Mouse (Mus musculus) intestine, embryonic 14.5 days (tissue): Measurements from ENCODE around the gene 4931440F15Rik. TPM values are rescaled to one million over a fixed set of nuclear protein-coding genes. Genes with fewer than 3 reads are reported as not detected.

Experiments
- ATAC-seq: fragments of 200-750 bp; cut with Nextera tagmentation; replicated peaks from 2 replicates; pipeline ENCODE4 v1.8.0; 2017; ENCODE audit warnings: low read depth, moderate number of reproducible peaks, moderate TSS enrichment, moderate library complexity; ENCODE audit not compliant: low FRiP score, low TSS enrichment
- DNase-seq: peaks from one replicate; pipeline ENCODE4 v3.0.0-alpha.2; 2018; ENCODE audit warnings: low spot score
- H3K27ac ChIP-seq: fragments of 300-500 bp; sonication (generic); 2 replicates; pipeline ENCODE4 v1.5.1; 2014; ENCODE audit warnings: low read depth, mild to moderate bottlenecking, control low read depth
- H3K27me3 ChIP-seq: fragments of 300-500 bp; sonication (generic); replicated peaks from 2 replicates; pipeline ENCODE4 v1.6.1; 2014; ENCODE audit warnings: low read length, control low read depth; ENCODE audit not compliant: control insufficient read depth, insufficient read depth
- H3K36me3 ChIP-seq: fragments of 300-500 bp; sonication (generic); 2 replicates; pipeline ENCODE4 v1.6.1; 2014; ENCODE audit warnings: low read length, control low read depth; ENCODE audit not compliant: control insufficient read depth, insufficient read depth
- H3K4me1 ChIP-seq: fragments of 300-500 bp; sonication (generic); replicated peaks from 2 replicates; pipeline ENCODE4 v1.6.1; 2014; ENCODE audit warnings: low read length, control low read depth, mixed read lengths; ENCODE audit not compliant: control insufficient read depth, insufficient read depth
- H3K4me2 ChIP-seq: fragments of 300-500 bp; sonication (generic); 2 replicates; pipeline ENCODE4 v1.6.1; 2014; ENCODE audit warnings: low read length
- H3K4me3 ChIP-seq: fragments of 300-500 bp; sonication (generic); 2 replicates; pipeline ENCODE4 v1.5.1; 2014; ENCODE audit warnings: low read depth, low read length, control low read depth, mixed read lengths
- H3K9ac ChIP-seq: fragments of 300-500 bp; sonication (generic); 2 replicates; pipeline ENCODE4 v1.6.1; 2014; ENCODE audit warnings: mild to moderate bottlenecking, low read length
- H3K9me3 ChIP-seq: fragments of 300-500 bp; sonication (generic); 2 replicates; pipeline ENCODE4 v1.6.1; 2016; ENCODE audit warnings: low read length, control low read depth; ENCODE audit not compliant: control insufficient read depth
- WGBS: fragments of 180-500 bp; shearing (Covaris S2); extraction: QIAGEN DNeasy Blood & Tissue Kit; methylation state at CpG from one replicate; pipeline ENCODE4 v1.1.7; 2014; 5-methylcytosine and 5-hydroxymethylcytosine counted together
- polyA plus RNA-seq: library from polyadenylated mRNA; unstranded; fragments of >200 nt; fragmentation: Nextera tagmentation; extraction: Ambion mirVana; gene quantifications from 2 replicates; pipeline ENCODE4 v1.2.1, GENCODE M21; 2014

The 4931440F15Rik gene
- polyA plus RNA-seq, 1 experiment from 2014 or later, result 0.11 TPM

- no peak overlapping the region for H3K9ac ChIP-seq
Measured at GRCm38 (mm10) chr11:29810324-29810723, 15.1 kb downstream of the 4931440F15Rik start.

GRCm38 (mm10) chr11:29808981-29809589, 16.4 kb downstream of the 4931440F15Rik start:
- no peak overlapping the region for H3K4me3 ChIP-seq
- no peak overlapping the region for H3K4me2 ChIP-seq
- WGBS, result 77% methylated on average over 7 of the region's 7 CpGs
- DNase-seq (no peak), ATAC-seq (no peak)
- H3K9me3 ChIP-seq, result no peaks in the 10 kb centered on the region
- H3K4me1 ChIP-seq, result no peaks in the 10 kb centered on the region
- no peak overlapping the region for H3K9ac ChIP-seq
- no peaks in the 10 kb centered on the region for H3K36me3 ChIP-seq
- H3K27ac ChIP-seq, result no peak overlapping the region
- no peaks in the 10 kb centered on the region for H3K27me3 ChIP-seq

More at GRCm38 (mm10) chr11:29810324-29810723, 15.1 kb downstream of the 4931440F15Rik start:
- Histone ChIP-seq H3K27me3 (no peaks in the 10 kb centered on the region), H3K4me3 (no peak overlapping the region), H3K9me3 (no peaks in the 10 kb centered on the region), H3K36me3 (no peaks in the 10 kb centered on the region), H3K4me1 (no peaks in the 10 kb centered on the region), H3K27ac (no peak overlapping the region), H3K4me2 (no peak overlapping the region)
- ATAC-seq, result no peak
- WGBS, result 84% methylated on average over 3 of the region's 3 CpGs
- no peak for DNase-seq

- ATAC-seq, result no peak; the same call in 1 of the 2 replicates
- no peak for DNase-seq
- H3K4me1 ChIP-seq, result no peaks in the 10 kb centered on the region
- no peak overlapping the region for H3K27ac ChIP-seq
- no peaks in the 10 kb centered on the region for H3K36me3 ChIP-seq
- H3K9me3 ChIP-seq, result no peaks in the 10 kb centered on the region
- H3K9ac ChIP-seq, result no peak overlapping the region
- no peaks in the 10 kb centered on the region for H3K27me3 ChIP-seq
- H3K4me3 ChIP-seq, result no peak overlapping the region
- 44% methylated on average over 9 of the region's 9 CpGs for WGBS
- no peak overlapping the region for H3K4me2 ChIP-seq
Measured at GRCm38 (mm10) chr11:29808173-29808980, 17.1 kb downstream of the 4931440F15Rik start.

GRCm38 (mm10) chr11:29807325-29807724, 18.1 kb downstream of the 4931440F15Rik start:
- Histone ChIP-seq H3K36me3 (no peaks in the 10 kb centered on the region), H3K4me3 (no peak overlapping the region), H3K4me2 (no peak overlapping the region), H3K4me1 (no peaks in the 10 kb centered on the region), H3K9ac (no peak overlapping the region), H3K27ac (no peak overlapping the region), H3K27me3 (no peaks in the 10 kb centered on the region), H3K9me3 (no peaks in the 10 kb centered on the region)
- WGBS, result 92% methylated on average over 5 of the region's 5 CpGs
- no peak for DNase-seq
- ATAC-seq, result no peak

GRCm38 (mm10) chr11:29801432-29802427, 23.7 kb downstream of the 4931440F15Rik start:
- no peak for ATAC-seq
- no peaks in the 10 kb centered on the region for H3K27me3 ChIP-seq

GRCm38 (mm10) chr11:29799839-29800238, 25.6 kb downstream of the 4931440F15Rik start:
- no peaks in the 10 kb centered on the region for H3K27me3 ChIP-seq
- no peak overlapping the region for H3K4me2 ChIP-seq
- no peak overlapping the region for H3K4me3 ChIP-seq
- H3K9me3 ChIP-seq, result no peaks in the 10 kb centered on the region
- H3K27ac ChIP-seq, result no peak overlapping the region
- ATAC-seq (no peak), DNase-seq (no peak)
- H3K36me3 ChIP-seq, result no peaks in the 10 kb centered on the region
- H3K4me1 ChIP-seq, result no peaks in the 10 kb centered on the region
- WGBS, result 71% methylated on average over 1 of the region's 1 CpGs
- no peak overlapping the region for H3K9ac ChIP-seq

More at GRCm38 (mm10) chr11:29801432-29802427, 23.7 kb downstream of the 4931440F15Rik start:
- Histone ChIP-seq H3K36me3 (no peaks in the 10 kb centered on the region), H3K27ac (no peak overlapping the region), H3K4me2 (no peak overlapping the region), H3K4me1 (no peaks in the 10 kb centered on the region), H3K9me3 (no peaks in the 10 kb centered on the region), H3K9ac (no peak overlapping the region), H3K4me3 (no peak overlapping the region)
- 77% methylated on average over 2 of the region's 2 CpGs for whole genome bisulfite sequencing
- no peak for DNase-seq

GRCm38 (mm10) chr11:29795106-29795505, 30.4 kb downstream of the 4931440F15Rik start:
- no peak overlapping the region for H3K9ac ChIP-seq
- H3K9me3 ChIP-seq, result no peaks in the 10 kb centered on the region
- no peaks in the 10 kb centered on the region for H3K4me1 ChIP-seq
- no peak for ATAC-seq
- WGBS, result 90% methylated on average over 6 of the region's 6 CpGs
- no peak overlapping the region for H3K4me3 ChIP-seq
- no peak overlapping the region for H3K27ac ChIP-seq
- no peak overlapping the region for H3K4me2 ChIP-seq
- H3K27me3 ChIP-seq, result no peaks in the 10 kb centered on the region
- DNase-seq, result no peak
- H3K36me3 ChIP-seq, result no peaks in the 10 kb centered on the region

GRCm38 (mm10) chr11:29794475-29794874, 31.0 kb downstream of the 4931440F15Rik start:
- H3K9me3 ChIP-seq, result no peaks in the 10 kb centered on the region
- H3K4me3 ChIP-seq, result no peak overlapping the region
- DNase-seq, result no peak
- no peak overlapping the region for H3K4me2 ChIP-seq
- H3K9ac ChIP-seq, result no peak overlapping the region
- no peak for ATAC-seq
- H3K27ac ChIP-seq, result no peak overlapping the region
- WGBS, result 57% methylated on average over 2 of the region's 2 CpGs
- H3K27me3 ChIP-seq, result no peaks in the 10 kb centered on the region
- H3K36me3 ChIP-seq, result no peaks in the 10 kb centered on the region
- H3K4me1 ChIP-seq, result no peaks in the 10 kb centered on the region
